Mouse (Mus musculus): ENCODE measurements around the gene 1700019D03Rik. TPM values are rescaled to one million over a fixed set of nuclear protein-coding genes. Genes with fewer than 3 reads are reported as not detected.
"Not testable (repeated sequence)": the region's sequence is repeated elsewhere in the genome, so short reads cannot be mapped to it uniquely, and the experiment has no call there.

The 1700019D03Rik gene
- polyA plus RNA-seq, 1 experiment from 2014 or later = 2.5 TPM

- Histone ChIP-seq H3K4me2 (replicated peaks) (no peak overlapping the region), H3K36me3 (no peaks in the 10 kb centered on the region), H3K27me3 (no peaks in the 10 kb centered on the region), H3K9ac (no peak overlapping the region), H3K9me3 (replicated peaks) (no peaks in the 10 kb centered on the region), H3K4me3 (replicated peaks) (no peak overlapping the region), H3K4me1 (peaks cover 12% of the 10 kb centered on the region; the same call in 1 of the 2 replicates), H3K27ac (replicated peaks) (no peak overlapping the region)
- 78% methylated on average over 2 of the region's 2 CpGs for WGBS
- ATAC-seq (ENCODE audit: insufficient number of reproducible peaks, low FRiP score, low TSS enrichment, low read depth) = no peak
Observed at GRCm38 (mm10) chr1:52954456-52954855, 65.5 kb downstream of the 1700019D03Rik start.

GRCm38 (mm10) chr1:52953548-52953947 lies 66.4 kb downstream of the 1700019D03Rik start:
- 8% methylated on average over 4 of the region's 4 CpGs for WGBS

GRCm38 (mm10) chr1:52952551-52953397 lies 67.2 kb downstream of the 1700019D03Rik start:
- WGBS = under 1% methylated on average over 47 of the region's 47 CpGs
- Histone ChIP-seq H3K9ac (peak overlapping the region; percentile 31; the same call in 1 of the 2 replicates), H3K4me2 (replicated peaks) (peak overlapping the region; percentile 97), H3K36me3 (no peaks in the 10 kb centered on the region), H3K27ac (replicated peaks) (no peak overlapping the region), H3K4me3 (replicated peaks) (peak overlapping the region; percentile 54), H3K27me3 (no peaks in the 10 kb centered on the region), H3K9me3 (replicated peaks) (no peaks in the 10 kb centered on the region), H3K4me1 (peaks cover 12% of the 10 kb centered on the region; the same call in 1 of the 2 replicates)
- peak; percentile 69 for ATAC-seq (ENCODE audit: insufficient number of reproducible peaks, low FRiP score, low TSS enrichment, low read depth)

More at GRCm38 (mm10) chr1:52953548-52953947, 66.4 kb downstream of the 1700019D03Rik start:
- Histone ChIP-seq H3K4me1 (peaks cover 12% of the 10 kb centered on the region; the same call in 1 of the 2 replicates), H3K4me3 (replicated peaks) (peak overlapping the region; percentile 54; the same call in 1 of the 2 replicates), H3K36me3 (no peaks in the 10 kb centered on the region), H3K4me2 (replicated peaks) (peak overlapping the region; percentile 97), H3K27me3 (no peaks in the 10 kb centered on the region), H3K27ac (replicated peaks) (no peak overlapping the region), H3K9me3 (replicated peaks) (no peaks in the 10 kb centered on the region), H3K9ac (no peak overlapping the region)
- ATAC-seq (ENCODE audit: insufficient number of reproducible peaks, low FRiP score, low TSS enrichment, low read depth) = no peak

- H3K9ac ChIP-seq = no peak overlapping the region
- WGBS = 4% methylated on average over 5 of the region's 5 CpGs
- H3K27ac ChIP-seq (replicated peaks) = no peak overlapping the region
- no peak for ATAC-seq (ENCODE audit: insufficient number of reproducible peaks, low FRiP score, low TSS enrichment, low read depth)
- no peaks in the 10 kb centered on the region for H3K27me3 ChIP-seq
- H3K4me3 ChIP-seq (replicated peaks) = peak overlapping the region; percentile 54
- H3K9me3 ChIP-seq (replicated peaks) = no peaks in the 10 kb centered on the region
- H3K36me3 ChIP-seq = no peaks in the 10 kb centered on the region
- peaks cover 12% of the 10 kb centered on the region; the same call in 1 of the 2 replicates for H3K4me1 ChIP-seq
- H3K4me2 ChIP-seq (replicated peaks) = peak overlapping the region; percentile 97
Observed at GRCm38 (mm10) chr1:52952143-52952542, 67.8 kb downstream of the 1700019D03Rik start.

GRCm38 (mm10) chr1:52951146-52951868 lies 68.7 kb downstream of the 1700019D03Rik start:
- no peak overlapping the region for H3K4me2 ChIP-seq (replicated peaks)
- H3K27ac ChIP-seq (replicated peaks) = no peak overlapping the region
- no peak overlapping the region for H3K9ac ChIP-seq
- H3K36me3 ChIP-seq = no peaks in the 10 kb centered on the region
- 22% methylated on average over 5 of the region's 5 CpGs for WGBS
- H3K4me3 ChIP-seq (replicated peaks) = no peak overlapping the region
- H3K27me3 ChIP-seq = no peaks in the 10 kb centered on the region
- H3K9me3 ChIP-seq (replicated peaks) = no peaks in the 10 kb centered on the region
- ATAC-seq (ENCODE audit: insufficient number of reproducible peaks, low FRiP score, low TSS enrichment, low read depth) = no peak
- H3K4me1 ChIP-seq = peaks cover 12% of the 10 kb centered on the region; the same call in 1 of the 2 replicates

GRCm38 (mm10) chr1:52947895-52948294 lies 72.1 kb downstream of the 1700019D03Rik start:
- H3K27ac ChIP-seq (replicated peaks) = no peak overlapping the region
- no peaks in the 10 kb centered on the region for H3K27me3 ChIP-seq
- no peaks in the 10 kb centered on the region for H3K9me3 ChIP-seq (replicated peaks)
- H3K9ac ChIP-seq = no peak overlapping the region
- H3K4me2 ChIP-seq (replicated peaks) = no peak overlapping the region
- no peaks in the 10 kb centered on the region for H3K36me3 ChIP-seq
- no peak for ATAC-seq (ENCODE audit: insufficient number of reproducible peaks, low FRiP score, low TSS enrichment, low read depth)
- peaks cover 5% of the 10 kb centered on the region; the same call in 1 of the 2 replicates for H3K4me1 ChIP-seq
- H3K4me3 ChIP-seq (replicated peaks) = no peak overlapping the region
- WGBS = 86% methylated on average over 5 of the region's 5 CpGs

- Histone ChIP-seq H3K9me3 (replicated peaks) (no peaks in the 10 kb centered on the region), H3K9ac (no peak overlapping the region), H3K4me3 (replicated peaks) (no peak overlapping the region), H3K4me2 (replicated peaks) (no peak overlapping the region), H3K27me3 (no peaks in the 10 kb centered on the region), H3K27ac (replicated peaks) (no peak overlapping the region), H3K36me3 (no peaks in the 10 kb centered on the region), H3K4me1 (no peaks in the 10 kb centered on the region)
- 91% methylated on average over 1 of the region's 1 CpGs for WGBS
- no peak for ATAC-seq (ENCODE audit: insufficient number of reproducible peaks, low FRiP score, low TSS enrichment, low read depth)
Observed at GRCm38 (mm10) chr1:52939021-52939420, 81.0 kb downstream of the 1700019D03Rik start.

- Histone ChIP-seq H3K9ac (no peak overlapping the region), H3K27me3 (no peaks in the 10 kb centered on the region), H3K9me3 (replicated peaks) (no peaks in the 10 kb centered on the region), H3K36me3 (no peaks in the 10 kb centered on the region), H3K4me3 (replicated peaks) (no peak overlapping the region), H3K4me2 (replicated peaks) (no peak overlapping the region), H3K4me1 (no peaks in the 10 kb centered on the region), H3K27ac (replicated peaks) (no peak overlapping the region)
- 81% methylated on average over 5 of the region's 5 CpGs for WGBS
- ATAC-seq (ENCODE audit: insufficient number of reproducible peaks, low FRiP score, low TSS enrichment, low read depth) = no peak
Observed at GRCm38 (mm10) chr1:52934494-52934893, 85.5 kb downstream of the 1700019D03Rik start.

GRCm38 (mm10) chr1:52924482-52924881 lies 95.5 kb downstream of the 1700019D03Rik start:
- WGBS = no CpG with 5 or more reads among the region's 1 CpGs
- not testable (repeated sequence) for H3K27ac ChIP-seq (replicated peaks); H3K36me3 ChIP-seq; H3K4me3 ChIP-seq (replicated peaks); H3K9ac ChIP-seq; ATAC-seq (ENCODE audit: insufficient number of reproducible peaks, low FRiP score, low TSS enrichment, low read depth); H3K4me1 ChIP-seq; H3K4me2 ChIP-seq (replicated peaks); H3K27me3 ChIP-seq; H3K9me3 ChIP-seq (replicated peaks)

- H3K27ac ChIP-seq (replicated peaks); H3K4me2 ChIP-seq (replicated peaks); H3K4me1 ChIP-seq; H3K9ac ChIP-seq; H3K36me3 ChIP-seq; H3K27me3 ChIP-seq; ATAC-seq (ENCODE audit: insufficient number of reproducible peaks, low FRiP score, low TSS enrichment, low read depth); H3K4me3 ChIP-seq (replicated peaks); H3K9me3 ChIP-seq (replicated peaks): not testable (repeated sequence)
Observed at GRCm38 (mm10) chr1:52918897-52919296, 101.1 kb downstream of the 1700019D03Rik start.

- Histone ChIP-seq H3K9ac (no peak overlapping the region), H3K4me1 (no peaks in the 10 kb centered on the region), H3K9me3 (replicated peaks) (no peaks in the 10 kb centered on the region), H3K27me3 (no peaks in the 10 kb centered on the region), H3K36me3 (no peaks in the 10 kb centered on the region), H3K27ac (replicated peaks) (no peak overlapping the region), H3K4me2 (replicated peaks) (no peak overlapping the region), H3K4me3 (replicated peaks) (no peak overlapping the region)
- ATAC-seq (ENCODE audit: insufficient number of reproducible peaks, low FRiP score, low TSS enrichment, low read depth) = no peak
- WGBS = 86% methylated on average over 2 of the region's 2 CpGs
Observed at GRCm38 (mm10) chr1:52916655-52917054, 103.3 kb downstream of the 1700019D03Rik start.

Data from embryonic facial prominence, embryonic 15.5 days (tissue).